In genomic region chr3:144614277-144614676, GRCm38 (mm10) we compare ENCODE assay signal across 15 mouse cellular contexts.
"Had no signal": no experiment of that assay in that cellular context is flagged by ENCODE, and none has a peak within 500 bp of the region (broad histone marks: within the 10 kb centered on the region; RNA-seq: fewer than 3 reads in every experiment).

No protein-coding gene starts in this region.

- H3K27ac ChIP-seq: hindbrain, embryonic 14.5 days; hindbrain, postnatal 0 days; limb, embryonic 13.5 days; liver, embryonic 13.5 days; midbrain, embryonic 10.5 days; neural tube, embryonic 12.5 days had no signal

- H3K36me3 ChIP-seq: limb, embryonic 13.5 days; liver, embryonic 13.5 days; midbrain, embryonic 10.5 days; neural tube, embryonic 12.5 days had no signal

- DNase-seq: kidney, adult 11 months; left cerebral cortex, postnatal 4 days; liver, embryonic 13.5 days; lung, adult 2 months; midbrain, embryonic 14.5 days; right cerebral cortex, postnatal 14 days; right cerebral cortex, postnatal 4 days; thymus, postnatal 25 days had no signal

- ATAC-seq: hindbrain, postnatal 0 days; inflammation-experienced regulatory T-cells, adult 6 months had no signal

- H3K4me3 ChIP-seq: limb, embryonic 13.5 days; liver, embryonic 13.5 days; megakaryocyte, embryonic 14.5 days; midbrain, embryonic 10.5 days; neural tube, embryonic 12.5 days had no signal

- H3K9me3 ChIP-seq: limb, embryonic 13.5 days; neural tube, embryonic 12.5 days had no signal

- H3K4me2 ChIP-seq: hindbrain, embryonic 14.5 days; limb, embryonic 13.5 days; liver, embryonic 13.5 days; neural tube, embryonic 12.5 days had no signal

- H3K9ac ChIP-seq: hindbrain, embryonic 14.5 days; limb, embryonic 13.5 days; liver, embryonic 13.5 days; neural tube, embryonic 12.5 days had no signal

- H3K27me3 ChIP-seq: limb, embryonic 13.5 days; liver, embryonic 13.5 days; megakaryocyte, embryonic 14.5 days; neural tube, embryonic 12.5 days had no signal
